Mouse (Mus musculus): ENCODE measurements at regions not wholly inside any gene's neighbourhood (a gene's known extent, or its start where the extent isn't known, plus 50 kb on each side); places are given as distances from the start of the nearest gene placed in this dataset.
"Not testable (repeated sequence)": the region's sequence is repeated elsewhere in the genome, so short reads cannot be mapped to it uniquely, and the experiment has no call there.

GRCm38 (mm10) chr16:69937514-69938194 is 74.1 kb upstream of the Speer2 start:
- DNase-seq (ENCODE audit: low read depth): no peak

GRCm38 (mm10) chr16:69943635-69944034 is 80.1 kb upstream of the Speer2 start:
- no peak for DNase-seq (ENCODE audit: low read depth)

- DNase-seq (ENCODE audit: low read depth): no peak
Measured at GRCm38 (mm10) chr16:69948783-69949182, 85.2 kb upstream of the Speer2 start.

GRCm38 (mm10) chr16:69949339-69949738 is 85.8 kb upstream of the Speer2 start:
- no peak for DNase-seq (ENCODE audit: low read depth)

- no peak for DNase-seq (ENCODE audit: low read depth)
Measured at GRCm38 (mm10) chr16:69951581-69951980, 88.0 kb upstream of the Speer2 start.

- DNase-seq (ENCODE audit: low read depth): not testable (repeated sequence)
Measured at GRCm38 (mm10) chr16:69966561-69966960, 103.0 kb upstream of the Speer2 start.

GRCm38 (mm10) chr16:69979813-69980527 is 116.4 kb upstream of the Speer2 start:
- DNase-seq (ENCODE audit: low read depth): no peak

- no peak for DNase-seq (ENCODE audit: low read depth)
Measured at GRCm38 (mm10) chr16:69984320-69984719, 120.8 kb upstream of the Speer2 start.

GRCm38 (mm10) chr16:69991907-69992470 is 128.4 kb upstream of the Speer2 start:
- no peak for DNase-seq (ENCODE audit: low read depth)

GRCm38 (mm10) chr16:69992715-69993114 is 129.2 kb upstream of the Speer2 start:
- DNase-seq (ENCODE audit: low read depth): no peak

GRCm38 (mm10) chr16:70006863-70007262 is 143.3 kb upstream of the Speer2 start:
- DNase-seq (ENCODE audit: low read depth): no peak

GRCm38 (mm10) chr16:70016980-70017379 is 153.4 kb upstream of the Speer2 start:
- no peak for DNase-seq (ENCODE audit: low read depth)

- DNase-seq (ENCODE audit: low read depth): no peak
Measured at GRCm38 (mm10) chr16:70019564-70019963, 156.0 kb upstream of the Speer2 start.

GRCm38 (mm10) chr16:70021436-70021835 is 157.9 kb upstream of the Speer2 start:
- DNase-seq (ENCODE audit: low read depth): no peak

- DNase-seq (ENCODE audit: low read depth): no peak
Measured at GRCm38 (mm10) chr16:70028649-70029048, 165.1 kb upstream of the Speer2 start.

- DNase-seq (ENCODE audit: low read depth): no peak
Measured at GRCm38 (mm10) chr16:70045547-70045946, 182.0 kb upstream of the Speer2 start.

GRCm38 (mm10) chr16:70046009-70046408 is 182.5 kb upstream of the Speer2 start:
- no peak for DNase-seq (ENCODE audit: low read depth)

- no peak for DNase-seq (ENCODE audit: low read depth)
Measured at GRCm38 (mm10) chr16:70049850-70050249, 186.3 kb upstream of the Speer2 start.

- no peak for DNase-seq (ENCODE audit: low read depth)
Measured at GRCm38 (mm10) chr16:70071471-70071870, 207.9 kb upstream of the Speer2 start.

GRCm38 (mm10) chr16:70073740-70074139 is 210.2 kb upstream of the Speer2 start:
- no peak for DNase-seq (ENCODE audit: low read depth)

- no peak for DNase-seq (ENCODE audit: low read depth)
Measured at GRCm38 (mm10) chr16:70079497-70079896, 216.0 kb upstream of the Speer2 start.

- no peak for DNase-seq (ENCODE audit: low read depth)
Measured at GRCm38 (mm10) chr16:70091291-70091690, 222.5 kb upstream of the Gbe1 start.

- DNase-seq (ENCODE audit: low read depth): no peak
Measured at GRCm38 (mm10) chr16:70091963-70092362, 221.8 kb upstream of the Gbe1 start.
